Mouse (Mus musculus): Measurements from ENCODE around the gene Chrna1.

DNA sequence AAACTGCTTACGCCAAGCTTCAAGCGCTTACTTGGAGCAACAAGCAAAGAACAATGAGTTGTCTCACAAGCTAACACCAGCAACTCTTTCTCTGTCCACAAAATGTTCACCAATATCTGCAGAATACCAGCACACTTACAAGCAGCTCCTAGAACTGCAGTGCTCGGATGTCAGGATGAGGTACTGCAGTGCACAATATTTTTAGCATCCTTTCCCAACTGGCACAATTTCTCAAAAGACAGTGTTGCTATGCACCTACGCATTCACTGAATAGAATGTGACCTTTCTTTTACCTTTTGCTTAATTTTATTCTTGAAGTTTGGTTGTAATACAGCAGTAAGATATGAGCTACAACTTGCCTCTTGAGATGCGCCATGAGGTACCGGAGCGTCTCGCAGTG lies 34.2 kb upstream of the Chrna1 start:
- TF ChIP-seq CTCF (IDR thresholded peaks at IDR 0.05; ENCODE audit: low read depth) = no peak
- TF ChIP-seq EP300 (IDR thresholded peaks at IDR 0.05; ENCODE audit: low read depth) = no peak
